Mouse (Mus musculus) liver, adult 2 months (tissue): Measurements from ENCODE around the gene Endod1. TPM values are rescaled to one million over a fixed set of nuclear protein-coding genes. Genes with fewer than 3 reads are reported as not detected.

Source experiments
- DNase-seq: peaks from one replicate; pipeline ENCODE4 v3.0.0-alpha.2; 2011; ENCODE audit warnings: low read depth, low spot score; ENCODE audit errors: extremely low read depth
- H3K27ac ChIP-seq: fragments of 200-500 bp; replicated peaks from 2 replicates; pipeline ENCODE4 v1.5.1; 2012; ENCODE audit warnings: low read depth, mild to moderate bottlenecking, control low read depth, inconsistent platforms, low read length; ENCODE audit not compliant: insufficient read depth
- H3K27me3 ChIP-seq: fragments of 200-500 bp; 2 replicates; pipeline ENCODE4 v1.6.1; 2012; ENCODE audit warnings: mild to moderate bottlenecking, moderate library complexity, low read length, inconsistent platforms; ENCODE audit not compliant: control insufficient read depth, insufficient read depth
- H3K36me3 ChIP-seq: fragments of 200-500 bp; 2 replicates; pipeline ENCODE4 v1.6.1; 2012; ENCODE audit warnings: low read length, inconsistent platforms; ENCODE audit not compliant: control insufficient read depth, insufficient read depth
- H3K4me1 ChIP-seq: fragments of 200-500 bp; 2 replicates; pipeline ENCODE4 v1.6.1; 2011; ENCODE audit warnings: low read length; ENCODE audit not compliant: control insufficient read depth, insufficient read depth
- H3K4me3 ChIP-seq: fragments of 200-500 bp; 2 replicates; pipeline ENCODE4 v1.5.1; 2011; ENCODE audit warnings: low read depth, mild to moderate bottlenecking, control low read depth, low read length, moderate library complexity; ENCODE audit not compliant: insufficient read depth
- H3K79me2 ChIP-seq: fragments of 200-500 bp; 2 replicates; pipeline ENCODE4 v1.6.1; 2012; ENCODE audit warnings: inconsistent platforms, mild to moderate bottlenecking, low read length, moderate library complexity; ENCODE audit not compliant: control insufficient read depth, insufficient read depth
- H3K9ac ChIP-seq: fragments of 200-500 bp; 2 replicates; pipeline ENCODE4 v1.6.1; 2012; ENCODE audit warnings: low read depth, mild to moderate bottlenecking, control low read depth, inconsistent platforms, low read length
- CTCF ChIP-seq: fragments of 200-500 bp; IDR thresholded peaks from 2 replicates; pipeline ENCODE4 v1.5.1; 2011; ENCODE audit warnings: low read depth, low read length, control low read depth
- POLR2A ChIP-seq: fragments of 200-500 bp; IDR thresholded peaks from 2 replicates; pipeline ENCODE4 v1.6.1; 2011; ENCODE audit warnings: low read length, control low read depth; ENCODE audit not compliant: insufficient read depth; ENCODE audit errors: extremely low read depth
- WGBS: fragments of 180-500 bp; shearing (Covaris S2); methylation state at CpG from one replicate; pipeline ENCODE4 v1.1.7; 2018; 5-methylcytosine and 5-hydroxymethylcytosine counted together
- polyA plus RNA-seq: library from polyadenylated mRNA; depleted of rRNA; stranded (reverse); fragments of >200 nt; gene quantifications from 2 replicates; pipeline ENCODE4 v1.2.3, GENCODE M21; 2012; rRNA removed
- total RNA-seq: library from RNA; depleted of rRNA; stranded (reverse); fragments of >200 nt; gene quantifications from 2 replicates; pipeline ENCODE4 v1.2.3, GENCODE M21; 2014; rRNA removed

The Endod1 gene
- total and polyA plus RNA-seq, 2 experiments, result 2.9 to 4.5 TPM

- no peaks in the 10 kb centered on the region; the same call in 1 of the 2 replicates for H3K79me2 ChIP-seq
- no peak overlapping the region for H3K4me3 ChIP-seq
- DNase-seq, result no peak
- TF ChIP-seq POLR2A (no peak), CTCF (no peak)
- H3K36me3 ChIP-seq, result no peaks in the 10 kb centered on the region
- 91% methylated on average over 9 of the region's 9 CpGs for WGBS
- H3K9ac ChIP-seq, result no peak overlapping the region
- H3K27ac ChIP-seq, result no peak overlapping the region
- no peaks in the 10 kb centered on the region for H3K27me3 ChIP-seq
- peaks cover 6% of the 10 kb centered on the region; the same call in 1 of the 2 replicates for H3K4me1 ChIP-seq
These were observed 76.9 kb downstream of the Endod1 start for GRCm38 (mm10) chr9:14304262-14304968.

Other genes with a start within 250 kb of the Endod1 start
- gene Sesn3, start 106.4 kb downstream of the Endod1 start, total RNA-seq, result 14.8 and 14.9 TPM in 2 replicates
- gene Sesn3, start 106.4 kb downstream of the Endod1 start, polyA plus RNA-seq, result 4.2 and 5.6 TPM in 2 replicates
- gene Kdm4d, start 119.0 kb upstream of the Endod1 start, total RNA-seq, result 0.07 TPM in 1 of 2 replicates, not detected in the other
- not detected in 2 replicates for gene Kdm4d, start 119.0 kb upstream of the Endod1 start, polyA plus RNA-seq
- 43.5 and 58.4 TPM in 2 replicates for gene Cwc15, start 119.1 kb upstream of the Endod1 start, total RNA-seq
- gene Cwc15, start 119.1 kb upstream of the Endod1 start, polyA plus RNA-seq, result 7.0 and 8.7 TPM in 2 replicates